Mouse (Mus musculus): ENCODE data around the gene Vezt.

DNA sequence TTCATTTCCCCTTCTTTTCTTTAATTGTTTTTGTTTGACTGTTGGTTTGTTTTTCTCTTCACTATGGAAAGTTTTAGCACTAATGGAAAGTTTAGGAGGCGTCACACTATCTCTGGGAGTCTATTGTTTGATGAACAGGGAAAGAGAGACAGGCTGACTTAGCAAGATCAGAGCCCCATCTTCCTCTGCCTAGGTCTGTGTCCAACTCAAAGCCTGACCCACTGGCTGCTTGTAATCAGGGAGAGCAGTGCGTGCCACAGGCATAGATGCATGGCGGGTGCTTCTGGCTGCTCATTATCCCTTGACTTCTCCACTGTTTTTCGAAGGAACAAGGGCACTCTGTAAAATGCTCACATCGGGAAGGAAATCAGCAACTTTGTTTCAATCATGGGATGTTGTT, 26.7 kb upstream of the Vezt start:
- TF ChIP-seq USF2 (IDR thresholded peaks at IDR 0.05; ENCODE audit: borderline replicate concordance in 1 of 2, insufficient read depth in 1 of 2, low read depth in 1 of 2, low read length in 2 of 2) (no peak), ELF1 (IDR thresholded peaks at IDR 0.05; ENCODE audit: low read depth, low read length) (no peak)
